Mouse (Mus musculus): ENCODE results near the gene Spag7.
A peak's percentile ranks its signal among the peaks of the same experiment; 100 is the strongest.

Gene Spag7

GRCm38 (mm10) chr11:70655571-70656455 is 13.4 kb downstream of the Spag7 start:
- peak; percentile 76 for DNase-seq

GRCm38 (mm10) chr11:70654923-70655570 is 14.2 kb downstream of the Spag7 start:
- DNase-seq = peak; percentile 91

GRCm38 (mm10) chr11:70654198-70654922 is 14.9 kb downstream of the Spag7 start, which contains the start of gene Pfn1:
TSS of gene Pfn1 (minus strand) at chr11:70654644.
- DNase-seq = peak; percentile 80

GRCm38 (mm10) chr11:70653345-70654197 is 15.6 kb downstream of the Spag7 start:
- DNase-seq = peak; percentile 78

GRCm38 (mm10) chr11:70652884-70653344 is 16.3 kb downstream of the Spag7 start:
- DNase-seq = no peak

GRCm38 (mm10) chr11:70652029-70652883 is 17.0 kb downstream of the Spag7 start:
- DNase-seq = peak; percentile 46

GRCm38 (mm10) chr11:70651391-70651790 is 17.8 kb downstream of the Spag7 start:
- no peak for DNase-seq

GRCm38 (mm10) chr11:70650322-70651175 is 18.7 kb downstream of the Spag7 start:
- DNase-seq = no peak

GRCm38 (mm10) chr11:70649185-70649734 is 20.0 kb downstream of the Spag7 start:
- DNase-seq = no peak

GRCm38 (mm10) chr11:70648512-70648911 is 20.7 kb downstream of the Spag7 start:
- DNase-seq = no peak

GRCm38 (mm10) chr11:70647716-70648420 is 21.3 kb downstream of the Spag7 start:
- peak; percentile 52 for DNase-seq

- DNase-seq = peak; percentile 99
Measured at GRCm38 (mm10) chr11:70646691-70647650, 22.2 kb downstream of the Spag7 start, which contains the start of the genes Rnf167 and Slc25a11. TSS of gene Rnf167 (plus strand) at chr11:70647235. TSS of gene Slc25a11 (minus strand) at chr11:70647479.

GRCm38 (mm10) chr11:70646259-70646555 is 23.0 kb downstream of the Spag7 start:
- DNase-seq = no peak

- DNase-seq = no peak
Measured at GRCm38 (mm10) chr11:70645461-70646258, 23.6 kb downstream of the Spag7 start.

GRCm38 (mm10) chr11:70644564-70645103 is 24.6 kb downstream of the Spag7 start:
- no peak for DNase-seq

GRCm38 (mm10) chr11:70643051-70643450 is 26.2 kb downstream of the Spag7 start:
- no peak for DNase-seq

- no peak for DNase-seq
Measured at GRCm38 (mm10) chr11:70641241-70641640, 28.0 kb downstream of the Spag7 start.
